Mouse (Mus musculus) lung, postnatal 25 days (tissue): ENCODE measurements around the gene Gm498.

ENCODE experiments used
- DNase-seq: peaks from one replicate; pipeline ENCODE4 v3.0.0; 2022; ENCODE audit warnings: low spot score

Gm498 gene

GRCm38 (mm10) chr7:143892361-143892760, 25.7 kb downstream of the Gm498 start:
- no peak for DNase-seq

GRCm38 (mm10) chr7:143900667-143901066, 34.0 kb downstream of the Gm498 start:
- no peak for DNase-seq

- DNase-seq, result no peak
Measured at GRCm38 (mm10) chr7:143905176-143905575, 38.5 kb downstream of the Gm498 start.

- DNase-seq, result no peak
Measured at GRCm38 (mm10) chr7:143905606-143906005, 39.0 kb downstream of the Gm498 start.

GRCm38 (mm10) chr7:143913611-143914010, 47.0 kb downstream of the Gm498 start:
- DNase-seq, result no peak

- peak; percentile 73 for DNase-seq
Measured at GRCm38 (mm10) chr7:143919031-143919679, 52.5 kb downstream of the Gm498 start.

GRCm38 (mm10) chr7:143929899-143930298, 63.3 kb downstream of the Gm498 start:
- DNase-seq, result peak; percentile 37

- no peak for DNase-seq
Measured at GRCm38 (mm10) chr7:143938647-143939046, 72.0 kb downstream of the Gm498 start.

GRCm38 (mm10) chr7:143939476-143939875, 72.8 kb downstream of the Gm498 start:
- no peak for DNase-seq

GRCm38 (mm10) chr7:143942941-143943691, 76.5 kb downstream of the Gm498 start:
- no peak for DNase-seq

- DNase-seq, result no peak
Measured at GRCm38 (mm10) chr7:143944421-143944980, 77.9 kb downstream of the Gm498 start.
